In genomic region chr11:74767469-74767868, GRCm38 (mm10) we compare ENCODE assay signal across 15 mouse cellular contexts. TPM values are rescaled to one million over a fixed set of nuclear protein-coding genes. Genes with fewer than 3 reads are reported as not detected.
DNase-seq lines count a peak whose midpoint lies in the region; ATAC-seq lines count a peak whose summit lies in the region.
"Had no signal": no experiment of that assay in that cellular context is flagged by ENCODE, and none has a peak within 500 bp of the region (broad histone marks: within the 10 kb centered on the region; RNA-seq: fewer than 3 reads in every experiment).

No protein-coding gene starts in this region.

- ATAC-seq in kidney, embryonic 16.5 days (ENCODE audit: low FRiP score, low TSS enrichment) = no peak
- no peak for ATAC-seq in heart, embryonic 13.5 days (ENCODE audit: extremely low read depth, insufficient number of reproducible peaks, low FRiP score, low TSS enrichment)
- ATAC-seq in forebrain, embryonic 14.5 days = no peak
- ATAC-seq: activated CD4-positive, CD25-positive, alpha-beta regulatory T cell, adult 4 months had no signal

- H3K4me1 ChIP-seq in kidney, embryonic 16.5 days (ENCODE audit: insufficient read depth, low read length) = peaks cover 15% of the 10 kb centered on the region
- H3K4me1 ChIP-seq in heart, embryonic 13.5 days = peaks cover 23% of the 10 kb centered on the region
- peaks cover 11% of the 10 kb centered on the region for H3K4me1 ChIP-seq in forebrain, embryonic 14.5 days (ENCODE audit: control insufficient read depth, insufficient read depth, low read length)

- no peak overlapping the region for H3K9ac ChIP-seq in kidney, embryonic 16.5 days (replicated peaks; ENCODE audit: low read length)
- H3K9ac ChIP-seq in heart, embryonic 13.5 days = no peak overlapping the region
- H3K9ac ChIP-seq in forebrain, embryonic 14.5 days (ENCODE audit: low read length) = no peak overlapping the region
- H3K9ac ChIP-seq: embryonic facial prominence, embryonic 12.5 days; liver, embryonic 15.5 days had no signal

- WGBS in kidney, embryonic 16.5 days = 92% methylated on average over 4 of the region's 4 CpGs
- WGBS in heart, embryonic 13.5 days = 70% methylated on average over 4 of the region's 4 CpGs
- WGBS in forebrain, embryonic 14.5 days = 90% methylated on average over 4 of the region's 4 CpGs

- peak; percentile 37 for DNase-seq in kidney, adult 18-20 months
- DNase-seq in adrenal gland, postnatal 10 days = peak; percentile 72
- peak; percentile 36 to 58 for DNase-seq in kidney, postnatal 25 days
- no peak for DNase-seq in cerebellum, postnatal 25 days
- DNase-seq in forebrain, embryonic 14.5 days (ENCODE audit: low spot score) = no peak
- no peak for DNase-seq in MN1 (ENCODE audit: low spot score)

- no peaks in the 10 kb centered on the region for H3K36me3 ChIP-seq in kidney, embryonic 16.5 days (ENCODE audit: insufficient read depth, low read length)
- H3K36me3 ChIP-seq in heart, embryonic 13.5 days = no peaks in the 10 kb centered on the region
- H3K36me3 ChIP-seq in forebrain, embryonic 14.5 days (ENCODE audit: control insufficient read depth, insufficient read depth, low read length) = no peaks in the 10 kb centered on the region
- H3K36me3 ChIP-seq: embryonic facial prominence, embryonic 12.5 days; forebrain, embryonic 10.5 days; limb, embryonic 10.5 days; liver, embryonic 15.5 days; midbrain, embryonic 10.5 days had no signal

- no peak overlapping the region for H3K4me2 ChIP-seq in kidney, embryonic 16.5 days (replicated peaks; ENCODE audit: low read depth, low read length)
- H3K4me2 ChIP-seq in heart, embryonic 13.5 days = no peak overlapping the region
- H3K4me2 ChIP-seq in forebrain, embryonic 14.5 days (ENCODE audit: low read length) = no peak overlapping the region
- H3K4me2 ChIP-seq: embryonic facial prominence, embryonic 12.5 days; liver, embryonic 15.5 days had no signal

- no peak overlapping the region for H3K4me3 ChIP-seq in kidney, embryonic 16.5 days (ENCODE audit: low read length)
- no peak overlapping the region for H3K4me3 ChIP-seq in heart, embryonic 13.5 days
- no peak overlapping the region for H3K4me3 ChIP-seq in forebrain, embryonic 14.5 days (ENCODE audit: low read depth, low read length)
- H3K4me3 ChIP-seq: embryonic facial prominence, embryonic 12.5 days; forebrain, embryonic 10.5 days; heart, adult 2 months; limb, embryonic 10.5 days; liver, embryonic 15.5 days; midbrain, embryonic 10.5 days had no signal

- no peaks in the 10 kb centered on the region for H3K9me3 ChIP-seq in kidney, embryonic 16.5 days (ENCODE audit: low read length)
- no peaks in the 10 kb centered on the region for H3K9me3 ChIP-seq in heart, embryonic 13.5 days
- H3K9me3 ChIP-seq in forebrain, embryonic 14.5 days (replicated peaks; ENCODE audit: control insufficient read depth, low read length) = no peaks in the 10 kb centered on the region
- H3K9me3 ChIP-seq: embryonic facial prominence, embryonic 12.5 days; forebrain, embryonic 10.5 days; limb, embryonic 10.5 days; liver, embryonic 15.5 days; midbrain, embryonic 10.5 days had no signal

- H3K27me3 ChIP-seq in kidney, embryonic 16.5 days (ENCODE audit: insufficient read depth, low read length) = no peaks in the 10 kb centered on the region
- no peaks in the 10 kb centered on the region for H3K27me3 ChIP-seq in heart, embryonic 13.5 days (replicated peaks)
- no peaks in the 10 kb centered on the region for H3K27me3 ChIP-seq in forebrain, embryonic 14.5 days (replicated peaks; ENCODE audit: control insufficient read depth, insufficient read depth, low read length)
- H3K27me3 ChIP-seq: embryonic facial prominence, embryonic 12.5 days; liver, embryonic 15.5 days had no signal

- no peak overlapping the region for H3K27ac ChIP-seq in kidney, embryonic 16.5 days (ENCODE audit: low read length)
- peak overlapping the region; percentile 59 for H3K27ac ChIP-seq in heart, embryonic 13.5 days (replicated peaks)
- no peak overlapping the region for H3K27ac ChIP-seq in forebrain, embryonic 14.5 days (ENCODE audit: low read depth, low read length)
- H3K27ac ChIP-seq: embryonic facial prominence, embryonic 12.5 days; forebrain, embryonic 10.5 days; heart, adult 2 months; limb, embryonic 10.5 days; liver, embryonic 15.5 days; midbrain, embryonic 10.5 days had no signal

RNA-seq across cellular contexts. Expression of gene Mettl16, which starts 3.2 kb away (rescaled TPM):
- polyA plus RNA-seq in kidney, embryonic 16.5 days (2015; fragmentation: Nextera tagmentation; extraction: Ambion mirVana) = 53.3 and 59.4 TPM in 2 replicates
- 10 to 100 TPM; 19.3 to 21.3 TPM for total RNA-seq in adrenal gland, postnatal 10 days (2021)
- 29.2 and 32.8 TPM in 2 replicates for polyA plus RNA-seq in heart, embryonic 13.5 days (2015; fragmentation: Nextera tagmentation; extraction: Ambion mirVana)
- 32.1 and 38.8 TPM in 2 replicates for polyA plus RNA-seq in forebrain, embryonic 14.5 days (2014; fragmentation: Nextera tagmentation; extraction: Ambion mirVana)

RNA-seq across cellular contexts. Expression of gene Pafah1b1, which starts 43.0 kb away (rescaled TPM):
- 34.4 and 36.9 TPM in 2 replicates for polyA plus RNA-seq in kidney, embryonic 16.5 days (2015; fragmentation: Nextera tagmentation; extraction: Ambion mirVana)
- 100 to 1,000 TPM; 145 to 154 TPM for total RNA-seq in adrenal gland, postnatal 10 days (2021)
- polyA plus RNA-seq in heart, embryonic 13.5 days (2015; fragmentation: Nextera tagmentation; extraction: Ambion mirVana) = 34.6 and 47.6 TPM in 2 replicates
- polyA plus RNA-seq in forebrain, embryonic 14.5 days (2014; fragmentation: Nextera tagmentation; extraction: Ambion mirVana) = 88.2 and 104 TPM in 2 replicates

Comparison
In these comparisons a context has a peak if more than half of its experiments do, and no peak if none do; other contexts are left out.
1. DNase-seq: peak in kidney, adult 18-20 months (single experiment), adrenal gland, postnatal 10 days (single experiment) and kidney, postnatal 25 days (2 of 2); none in cerebellum, postnatal 25 days (0 of 2), forebrain, embryonic 14.5 days (single experiment) and MN1 (single experiment).